8 mouse cellular contexts compared by ENCODE assay signal in genomic region chr19:46524601-46525321, GRCm38 (mm10). TPM values are rescaled to one million over a fixed set of nuclear protein-coding genes. Genes with fewer than 3 reads are reported as not detected.
DNase-seq lines count a peak whose midpoint lies in the region; ATAC-seq lines count a peak whose summit lies in the region.

No protein-coding gene starts in this region.

- no peaks in the 10 kb centered on the region for H3K9me3 ChIP-seq in forebrain, embryonic 13.5 days (replicated peaks)
- H3K9me3 ChIP-seq in limb, embryonic 11.5 days (ENCODE audit: control insufficient read depth, low read length): no peaks in the 10 kb centered on the region
- no peaks in the 10 kb centered on the region for H3K9me3 ChIP-seq in midbrain, embryonic 12.5 days

- peaks cover 76% of the 10 kb centered on the region for H3K4me1 ChIP-seq in forebrain, embryonic 13.5 days
- peaks cover 69% of the 10 kb centered on the region for H3K4me1 ChIP-seq in limb, embryonic 11.5 days (ENCODE audit: control insufficient read depth, insufficient read depth, low read length)
- H3K4me1 ChIP-seq in midbrain, embryonic 12.5 days: peaks cover 73% of the 10 kb centered on the region

- peak overlapping the region; percentile 57; the same call in 1 of the 2 replicates for H3K9ac ChIP-seq in forebrain, embryonic 13.5 days
- no peak overlapping the region; the same call in 1 of the 2 replicates for H3K9ac ChIP-seq in limb, embryonic 11.5 days (ENCODE audit: low read length)
- H3K9ac ChIP-seq in midbrain, embryonic 12.5 days (replicated peaks): 0 out of 2 replicates have a peak overlapping the region, but pooled peaks have one; percentile 42

- H3K4me2 ChIP-seq in forebrain, embryonic 13.5 days: peak overlapping the region; percentile 57
- H3K4me2 ChIP-seq in limb, embryonic 11.5 days (ENCODE audit: low read depth, severe bottlenecking): peak overlapping the region; percentile 25; the same call in 1 of the 2 replicates
- peak overlapping the region; percentile 49 for H3K4me2 ChIP-seq in midbrain, embryonic 12.5 days (replicated peaks)

- H3K27me3 ChIP-seq in forebrain, embryonic 13.5 days: no peaks in the 10 kb centered on the region
- no peaks in the 10 kb centered on the region for H3K27me3 ChIP-seq in limb, embryonic 11.5 days (ENCODE audit: control insufficient read depth, insufficient read depth, low read length)
- H3K27me3 ChIP-seq in midbrain, embryonic 12.5 days: no peaks in the 10 kb centered on the region

- peak overlapping the region; percentile 95 for H3K27ac ChIP-seq in forebrain, embryonic 13.5 days
- H3K27ac ChIP-seq in limb, embryonic 11.5 days (replicated peaks; ENCODE audit: low read depth, low read length): peak overlapping the region; percentile 30; the same call in 1 of the 2 replicates
- peak overlapping the region; percentile 83 for H3K27ac ChIP-seq in midbrain, embryonic 12.5 days (replicated peaks)

- H3K4me3 ChIP-seq in forebrain, embryonic 13.5 days: no peak overlapping the region; the same call in 1 of the 2 replicates
- H3K4me3 ChIP-seq in limb, embryonic 11.5 days (ENCODE audit: low read depth, low read length): no peak overlapping the region
- no peak overlapping the region for H3K4me3 ChIP-seq in midbrain, embryonic 12.5 days

- WGBS in forebrain, embryonic 13.5 days: 26% methylated on average over 14 of the region's 14 CpGs
- WGBS in limb, embryonic 11.5 days: 30% methylated on average over 14 of the region's 14 CpGs
- 23% methylated on average over 14 of the region's 14 CpGs for WGBS in midbrain, embryonic 12.5 days

- H3K36me3 ChIP-seq in forebrain, embryonic 13.5 days (ENCODE audit: poor library complexity, severe bottlenecking): no peaks in the 10 kb centered on the region
- H3K36me3 ChIP-seq in limb, embryonic 11.5 days (ENCODE audit: control insufficient read depth, insufficient read depth, low read length): no peaks in the 10 kb centered on the region
- no peaks in the 10 kb centered on the region for H3K36me3 ChIP-seq in midbrain, embryonic 12.5 days

- intact Hi-C loops in heart, postnatal 36 days (cut with DNase I): loop anchor here (2.0 kb wide), 1 partner anchor 20 kb away; no protein-coding TSS in a partner anchor

- no peak for ATAC-seq in forebrain, embryonic 13.5 days
- ATAC-seq in limb, embryonic 11.5 days (ENCODE audit: insufficient number of reproducible peaks, low FRiP score, low TSS enrichment, low read depth): no peak
- no peak for ATAC-seq in midbrain, embryonic 12.5 days (ENCODE audit: low FRiP score, low read depth)

- DNase-seq in 3T3-L1 (ENCODE audit: low read depth, low spot score) (peak; percentile 73), NIH3T3 (ENCODE audit: low read depth) (peak; percentile 68)
- peak; percentile 75 to 82 for DNase-seq in heart, postnatal 36 days
- peak; percentile 45 for DNase-seq in limb, embryonic 11.5 days (ENCODE audit: low spot score)
- DNase-seq in yolk sac, embryonic 10.5 days (ENCODE audit: low spot score): peak; percentile 83
- DNase-seq in cerebellum, adult 11 months: no peak

RNA-seq across cellular contexts. Expression of gene Trim8, which starts 23.3 kb away (rescaled TPM):
- polyA plus RNA-seq in forebrain, embryonic 13.5 days (2015; fragmentation: Nextera tagmentation; extraction: Ambion mirVana): 22.5 and 22.6 TPM in 2 replicates
- total RNA-seq in heart, postnatal 36 days (2021): 10 to 100 TPM; 38.7 to 40.0 TPM
- polyA plus RNA-seq in limb, embryonic 11.5 days (2014; fragmentation: Nextera tagmentation; extraction: Ambion mirVana): 16.7 and 18.0 TPM in 2 replicates
- 38.5 and 53.9 TPM in 2 replicates for polyA plus RNA-seq in midbrain, embryonic 12.5 days (2016; fragmentation: Nextera tagmentation; extraction: Ambion mirVana)

RNA-seq across cellular contexts. Expression of gene Arl3, which starts 48.2 kb away (rescaled TPM):
- 233 and 245 TPM in 2 replicates for polyA plus RNA-seq in forebrain, embryonic 13.5 days (2015; fragmentation: Nextera tagmentation; extraction: Ambion mirVana)
- 10 to 100 TPM; 38.5 to 40.4 TPM for total RNA-seq in heart, postnatal 36 days (2021)
- polyA plus RNA-seq in limb, embryonic 11.5 days (2014; fragmentation: Nextera tagmentation; extraction: Ambion mirVana): 128 and 133 TPM in 2 replicates
- polyA plus RNA-seq in midbrain, embryonic 12.5 days (2016; fragmentation: Nextera tagmentation; extraction: Ambion mirVana): 201 and 208 TPM in 2 replicates

RNA-seq across cellular contexts. Expression of gene Sfxn2, which starts 48.4 kb away (rescaled TPM):
- polyA plus RNA-seq in forebrain, embryonic 13.5 days (2015; fragmentation: Nextera tagmentation; extraction: Ambion mirVana): 12.4 and 13.2 TPM in 2 replicates
- total RNA-seq in heart, postnatal 36 days (2021): 1 to 10 TPM; 3.1 to 3.5 TPM
- polyA plus RNA-seq in limb, embryonic 11.5 days (2014; fragmentation: Nextera tagmentation; extraction: Ambion mirVana): 15.2 and 15.6 TPM in 2 replicates
- 11.9 and 14.2 TPM in 2 replicates for polyA plus RNA-seq in midbrain, embryonic 12.5 days (2016; fragmentation: Nextera tagmentation; extraction: Ambion mirVana)

Comparison
In these comparisons a context has a peak if more than half of its experiments do, and no peak if none do; other contexts are left out.
1. H3K27ac ChIP-seq: peak in every context shown above with its lines; median percentile 95 in forebrain, embryonic 13.5 days; 83 in midbrain, embryonic 12.5 days; 30 in limb, embryonic 11.5 days.